Mouse (Mus musculus): Measurements from ENCODE around the gene Cobll1. TPM values are rescaled to one million over a fixed set of nuclear protein-coding genes. Genes with fewer than 3 reads are reported as not detected.
A peak's percentile ranks its signal among the peaks of the same experiment; 100 is the strongest.
"Not testable (repeated sequence)": the region's sequence is repeated elsewhere in the genome, so short reads cannot be mapped to it uniquely, and the experiment has no call there.

Cobll1 gene
- total RNA-seq (2021), result 100 to 1,000 TPM; 264 to 353 TPM
- long read RNA-seq, experiment 1, partial matches to known transcripts, result 24 of 41 reads
- long read RNA-seq, experiment 1, other reads (novel, unspliced or antisense), result 17 of 41 reads
- long read RNA-seq, experiment 2, full-length matches to known transcripts, result 3 of 27 reads
- long read RNA-seq, experiment 2, partial matches to known transcripts, result 5 of 27 reads
- long read RNA-seq, experiment 2, other reads (novel, unspliced or antisense), result 19 of 27 reads

GRCm38 (mm10) chr2:65238964-65239570 is at the start of gene Cobll1:
TSS of gene Cobll1 (minus strand) at chr2:65239403.
- peak; percentile 69 to 79 for DNase-seq

- DNase-seq, result no peak
These were observed 49.5 kb upstream of the Cobll1 start for GRCm38 (mm10) chr2:65288696-65289095.

- DNase-seq, result peak; percentile 82 to 84
These were observed 46.2 kb upstream of the Cobll1 start for GRCm38 (mm10) chr2:65285380-65285779.

GRCm38 (mm10) chr2:65282979-65283378 is 43.8 kb upstream of the Cobll1 start:
- no peak for DNase-seq

GRCm38 (mm10) chr2:65279029-65279690 is 40.0 kb upstream of the Cobll1 start:
- peak; percentile 52 to 53 for DNase-seq

- DNase-seq, result no peak
These were observed 36.3 kb upstream of the Cobll1 start for GRCm38 (mm10) chr2:65275443-65276061.

GRCm38 (mm10) chr2:65273910-65274309 is 34.7 kb upstream of the Cobll1 start:
- no peak for DNase-seq

DNA sequence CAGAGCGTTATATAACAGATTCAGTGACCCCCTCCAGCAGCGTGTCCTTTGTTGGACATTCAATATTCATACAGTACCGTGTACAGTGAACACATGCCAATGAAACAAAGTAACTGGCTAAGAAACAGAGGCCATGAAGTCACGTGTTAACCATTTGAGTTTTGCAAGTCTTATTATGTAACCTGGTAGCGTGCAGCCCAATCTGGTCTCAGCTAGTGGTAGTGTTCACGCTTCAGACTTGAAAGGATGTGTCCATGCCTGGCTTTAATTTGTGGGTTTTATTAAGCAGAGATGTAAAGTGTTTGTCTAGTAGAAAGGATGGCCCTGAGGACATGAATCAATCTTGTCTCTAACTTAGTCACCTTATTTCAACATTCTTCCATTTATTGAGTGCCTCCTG is 29.5 kb upstream of the Cobll1 start:
- DNase-seq, result no peak

DNA sequence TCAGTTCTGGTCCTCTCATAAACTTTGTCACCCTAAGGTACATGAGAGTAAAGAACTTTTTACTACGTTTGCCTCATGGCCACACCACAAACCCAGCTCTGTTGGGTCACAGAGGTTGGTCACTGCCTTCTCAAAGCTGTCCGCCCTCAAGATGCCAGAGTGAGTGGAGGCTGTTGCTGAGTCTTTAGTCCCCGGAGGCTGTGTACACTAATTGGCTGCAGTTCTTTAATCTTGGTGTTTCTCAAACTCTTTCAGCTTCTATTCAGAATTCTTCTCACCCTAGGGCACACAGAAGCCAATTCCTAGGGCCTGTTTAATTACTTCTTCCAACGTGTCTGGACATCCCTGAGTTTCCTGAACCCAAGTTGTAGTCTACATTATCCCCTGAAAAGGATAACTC is 28.6 kb upstream of the Cobll1 start:
- no peak for DNase-seq

DNA sequence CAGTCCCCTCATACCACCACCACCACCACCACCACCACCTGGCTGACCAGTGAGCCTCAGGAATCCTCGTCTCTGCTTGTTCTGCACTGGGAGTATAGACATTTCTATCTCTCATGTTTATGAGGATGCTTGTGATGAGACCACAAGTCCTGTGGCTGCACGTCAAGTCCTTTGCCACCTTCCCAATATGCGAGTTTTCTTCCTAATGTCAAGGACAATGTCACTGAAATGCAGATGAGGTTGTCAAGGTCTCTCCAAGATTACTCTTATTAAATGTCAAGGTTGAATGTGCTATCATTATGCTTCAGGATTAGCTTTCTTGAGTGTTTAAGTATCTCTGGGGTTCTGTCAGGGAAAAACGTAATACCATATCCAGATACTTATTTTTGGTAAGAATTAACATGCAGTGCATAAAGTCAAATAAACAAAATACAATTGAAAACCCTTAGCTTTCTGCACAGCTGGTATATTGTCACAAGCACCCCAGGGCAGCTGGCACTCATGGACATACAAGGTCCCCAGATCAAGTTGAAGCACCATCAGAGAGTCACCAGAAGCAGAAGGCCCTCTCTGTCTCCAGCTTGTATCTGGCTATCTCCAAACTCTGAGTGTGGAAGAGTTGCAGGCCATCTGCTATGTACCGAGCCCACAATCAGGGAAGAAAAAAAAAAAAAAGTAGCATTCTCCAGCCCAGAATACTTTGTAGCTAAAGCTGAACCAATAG is 27.5 kb upstream of the Cobll1 start:
- peak; percentile 39 to 42 for DNase-seq

DNA sequence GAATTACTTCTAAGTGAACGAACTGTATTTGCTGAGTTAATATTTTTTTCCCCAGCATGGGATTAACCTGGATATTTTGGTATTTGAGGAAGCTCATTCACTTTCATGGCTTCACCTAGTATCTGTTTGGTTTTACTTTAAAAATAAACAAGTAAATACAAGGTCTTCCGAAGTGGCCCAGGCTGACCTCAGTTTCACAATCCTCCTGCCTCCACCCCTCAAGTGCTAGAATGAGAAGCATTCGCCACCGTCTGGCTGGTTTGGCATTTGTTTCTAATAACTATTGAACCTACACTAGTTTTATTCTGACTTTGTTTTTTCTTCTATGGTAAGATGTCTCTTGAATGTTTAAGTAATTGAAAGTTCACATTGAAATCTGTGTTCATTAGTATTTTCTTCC is 23.0 kb upstream of the Cobll1 start:
- peak; percentile 35 to 54 for DNase-seq

- DNase-seq, result not testable (repeated sequence)
These were observed 21.6 kb upstream of the Cobll1 start for GRCm38 (mm10) chr2:65260828-65261227.

DNA sequence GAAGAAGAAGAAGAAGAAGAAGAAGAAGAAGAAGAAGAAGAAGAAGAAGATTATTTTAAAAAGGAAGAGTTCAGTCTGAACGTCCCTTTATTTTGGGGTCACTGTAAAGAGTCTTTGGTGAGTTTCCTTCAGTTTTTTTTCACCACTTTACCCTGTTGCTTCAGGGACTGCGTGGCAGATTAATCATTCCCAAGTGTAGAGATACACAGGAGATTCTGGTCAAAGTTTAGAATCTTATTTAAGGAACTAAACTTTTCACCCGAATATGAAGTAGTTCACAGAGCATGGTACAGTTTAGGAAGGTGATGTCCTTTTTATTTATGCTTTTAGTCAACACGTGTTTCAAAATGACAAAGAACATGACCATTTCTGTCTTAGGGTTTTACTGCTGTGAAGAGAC is 21.2 kb upstream of the Cobll1 start:
- no peak for DNase-seq

DNA sequence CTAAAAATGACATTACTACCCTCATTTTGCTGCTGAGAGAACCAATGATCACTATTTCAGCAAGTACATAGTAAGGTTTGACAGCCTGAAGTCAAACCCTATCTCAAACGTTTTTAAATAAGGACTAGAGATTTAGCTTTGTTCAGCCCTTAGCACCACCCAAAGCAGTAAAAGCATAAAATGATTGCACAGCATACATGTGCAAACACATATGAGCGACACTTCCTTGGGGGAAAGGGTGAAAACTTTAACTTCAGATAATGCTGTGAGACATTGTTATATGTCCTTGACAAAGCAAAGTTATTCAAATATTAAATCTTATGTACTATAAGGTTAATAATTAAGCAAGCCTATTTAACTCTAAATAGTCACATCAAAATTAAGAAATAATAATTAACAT is 18.2 kb upstream of the Cobll1 start:
- DNase-seq, result no peak

- DNase-seq, result no peak
These were observed 17.5 kb upstream of the Cobll1 start for GRCm38 (mm10) chr2:65256494-65257254.

GRCm38 (mm10) chr2:65250589-65251104 is 11.4 kb upstream of the Cobll1 start:
- no peak for DNase-seq

GRCm38 (mm10) chr2:65249575-65249974 is 10.4 kb upstream of the Cobll1 start:
- DNase-seq, result no peak

DNA sequence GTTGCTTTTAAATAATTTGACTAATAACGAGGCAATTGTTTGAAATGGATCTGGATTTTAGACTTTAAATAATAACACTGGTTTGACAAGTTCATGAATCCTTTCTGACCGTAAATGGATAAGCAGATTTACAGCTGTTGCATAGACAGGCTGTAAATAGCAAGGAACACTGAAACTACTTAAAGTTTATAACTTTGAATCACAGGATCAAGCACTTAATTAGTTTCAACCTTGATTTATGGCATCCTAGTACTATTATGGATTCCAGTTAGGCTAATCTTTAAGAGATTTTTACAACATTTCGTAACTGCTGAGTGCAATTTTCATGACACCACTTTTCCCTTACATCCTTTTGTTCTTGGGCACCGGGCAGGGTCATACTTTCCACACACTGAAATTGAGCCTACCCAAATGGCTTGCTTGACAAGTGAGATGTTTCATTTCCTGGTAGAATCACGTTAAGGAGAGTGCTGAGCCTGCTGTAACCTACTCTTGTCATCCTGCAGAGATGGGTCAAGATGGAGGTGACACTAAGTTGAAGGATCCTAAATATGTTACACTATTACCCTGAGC is 1.1 kb upstream of the Cobll1 start:
- no peak for DNase-seq

GRCm38 (mm10) chr2:65238171-65238963 is 836 bp downstream of the Cobll1 start:
- peak; percentile 95 to 96 for DNase-seq

GRCm38 (mm10) chr2:65237610-65238170 is 1.5 kb downstream of the Cobll1 start:
- DNase-seq, result peak; percentile 64 to 73

All from adrenal gland, postnatal 36 days (tissue).